Mouse (Mus musculus) Patski (cell line): ENCODE data around the gene Plaur. TPM values are rescaled to one million over a fixed set of nuclear protein-coding genes. Genes with fewer than 3 reads are reported as not detected.
"Not testable (repeated sequence)": the region's sequence is repeated elsewhere in the genome, so short reads cannot be mapped to it uniquely, and the experiment has no call there.

Source experiments
- ATAC-seq: fragments of 100-300 bp; one replicate; pipeline ENCODE4 v1.8.0; 2021
- CTCF ChIA-PET: fragments of 350-600 bp; sonication (Branson Sonifier 250); formaldehyde crosslinking; loops from one replicate; lab custom pipeline; 2022; ENCODE audit warnings: inconsistent platforms; lab: Charles Lee
- POLR2A ChIA-PET: fragments of 350-600 bp; sonication (Branson Sonifier 250); formaldehyde crosslinking; loops from one replicate; lab custom pipeline; 2022; ENCODE audit warnings: antibody characterized with exemption, inconsistent platforms; lab: Charles Lee
- DNase-seq: peaks from one replicate; pipeline ENCODE4 v3.0.0-alpha.2; 2011; ENCODE audit warnings: low read depth, low spot score
- H3K27me3 ChIP-seq: fragments of 371-371 bp; one replicate; pipeline ENCODE4 v1.5.1; 2021
- CTCF ChIP-seq: fragments of 100-300 bp; IDR thresholded peaks from one replicate; pipeline ENCODE4 v1.5.1; 2021
- in situ Hi-C: fragments of 300-500 bp; cut with MboI; formaldehyde crosslinking; loops from 3 replicates; pipeline ENCODE4 v1.11.1; 2018; ENCODE audit warnings: low pct_unique_long_range_greater_than_20kb, mixed read lengths
- polyA plus RNA-seq: library from polyadenylated mRNA; unstranded; gene quantifications from one replicate; pipeline ENCODE4 v1.2.3, GENCODE M21; 2021

The Plaur gene
- polyA plus RNA-seq, 1 experiment from 2014 or later = 87.9 TPM

DNA sequence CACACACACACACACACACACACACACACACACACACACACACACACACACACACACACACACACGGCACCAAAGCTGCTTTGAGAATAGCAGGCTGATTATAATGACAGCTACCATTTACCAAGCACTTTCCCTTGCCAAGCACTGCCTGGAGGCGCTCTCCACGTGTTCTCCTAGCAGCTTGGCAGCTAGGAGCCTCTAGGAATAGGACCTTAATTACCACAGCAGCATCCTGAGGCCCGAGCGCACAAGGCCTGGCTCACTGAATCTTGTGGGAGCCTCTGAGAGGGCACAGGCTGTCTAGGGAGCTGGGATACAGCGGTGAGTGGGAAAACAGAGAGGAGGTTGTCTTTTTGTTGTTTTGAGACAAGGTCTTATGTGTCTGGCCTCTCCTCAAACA is 55.4 kb downstream of the Plaur start:
- H3K27me3 ChIP-seq = no peaks in the 10 kb centered on the region
- no peak for TF ChIP-seq CTCF
- ATAC-seq (no peak), DNase-seq (no peak)
- in situ Hi-C loops = no loop called here
- POLR2A ChIA-PET = interaction anchor here (1.9 kb wide), 1 partner anchor 10 kb away, joined by 8 read pairs; the partner anchor contains the start of gene Zfp428
- CTCF ChIA-PET = interaction anchor here (1.5 to 1.8 kb wide), 2 partner anchors 9 to 44 kb away, joined by 5 to 7 read pairs; no protein-coding TSS in a partner anchor

DNA sequence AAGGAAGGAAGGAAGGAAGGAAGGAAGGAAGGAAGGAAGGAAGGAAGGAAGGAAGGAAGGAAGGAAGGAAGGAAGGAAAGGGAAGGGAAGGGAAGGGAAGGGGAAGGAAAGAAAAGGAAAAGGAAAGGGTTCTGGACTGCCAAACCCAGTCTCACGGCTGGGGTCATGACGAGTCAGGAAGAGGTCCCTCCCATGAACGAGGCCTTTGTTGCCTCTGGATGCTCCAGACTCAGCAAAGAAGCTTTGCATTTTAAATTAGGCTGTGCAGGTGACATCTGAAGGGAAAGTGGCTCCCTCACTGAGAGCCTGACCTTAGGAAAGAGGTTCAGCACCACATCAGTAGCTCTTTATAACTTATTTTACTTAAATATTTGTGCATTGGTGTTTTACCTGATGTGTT is 56.8 kb downstream of the Plaur start:
- TF ChIP-seq CTCF = no peak
- CTCF ChIA-PET = no interaction called here

DNA sequence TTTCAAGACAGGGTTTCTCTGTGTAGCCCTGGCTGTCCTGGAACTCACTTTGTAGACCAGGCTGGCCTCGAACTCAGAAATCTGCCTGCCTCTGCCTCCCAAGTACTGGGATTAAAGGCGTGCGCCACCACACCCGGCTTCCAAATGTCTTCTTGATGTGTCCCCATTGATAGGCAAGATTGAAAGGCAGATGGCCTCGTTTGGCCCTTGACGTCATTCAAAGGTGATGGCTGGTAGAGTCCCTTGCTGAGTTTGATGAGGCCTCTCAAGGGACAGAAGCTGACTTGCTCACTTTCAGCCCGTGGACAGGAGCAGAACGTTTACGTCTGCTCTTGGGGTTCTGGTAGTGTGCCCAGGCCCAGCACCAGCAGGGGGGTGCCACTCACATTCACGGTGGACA is 57.8 kb downstream of the Plaur start:
- ATAC-seq, DNase-seq, in situ Hi-C loops, CTCF ChIA-PET, H3K27me3 ChIP-seq, POLR2A ChIA-PET: not testable (repeated sequence)

More for the DNA sequence above, 56.8 kb downstream of the Plaur start:
- no peak for DNase-seq
- H3K27me3 ChIP-seq = no peaks in the 10 kb centered on the region
- POLR2A ChIA-PET = interaction anchor here (0.7 to 1.9 kb wide), 2 partner anchors 12 to 13 kb away, joined by 3 to 8 read pairs; partner anchors contain the start of gene Zfp428
- in situ Hi-C loops = no loop called here
- no peak for ATAC-seq

DNA sequence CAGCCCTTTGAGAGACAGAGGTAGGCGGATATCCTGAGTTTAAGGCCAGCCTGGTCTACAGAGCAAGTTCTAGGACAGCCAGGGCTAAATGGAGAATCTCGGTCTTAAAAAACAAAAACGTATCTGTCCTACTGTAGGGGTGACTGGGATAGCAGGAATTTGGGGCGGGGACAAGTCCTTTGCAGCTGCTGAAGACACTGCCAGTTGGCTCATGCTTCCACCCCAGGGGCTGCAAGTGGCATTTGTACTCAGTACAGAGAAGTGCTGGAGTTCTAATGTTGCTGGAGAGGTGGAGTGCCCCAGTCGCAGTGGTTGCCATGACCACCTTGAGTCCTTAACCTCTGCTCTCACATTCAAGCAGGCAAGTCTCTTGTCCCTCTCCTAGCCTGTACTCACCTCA is 60.5 kb downstream of the Plaur start:
- DNase-seq (no peak), ATAC-seq (no peak)
- in situ Hi-C loops = no loop called here
- ChIA-PET CTCF (interaction anchor here (1.0 kb wide), 1 partner anchor 9 kb away, joined by 3 read pairs; no protein-coding TSS in a partner anchor), POLR2A (interaction anchor here (1.3 kb wide), 1 partner anchor 18 kb away, joined by 3 read pairs; no protein-coding TSS in a partner anchor)
- TF ChIP-seq CTCF = no peak
- no peaks in the 10 kb centered on the region for H3K27me3 ChIP-seq

DNA sequence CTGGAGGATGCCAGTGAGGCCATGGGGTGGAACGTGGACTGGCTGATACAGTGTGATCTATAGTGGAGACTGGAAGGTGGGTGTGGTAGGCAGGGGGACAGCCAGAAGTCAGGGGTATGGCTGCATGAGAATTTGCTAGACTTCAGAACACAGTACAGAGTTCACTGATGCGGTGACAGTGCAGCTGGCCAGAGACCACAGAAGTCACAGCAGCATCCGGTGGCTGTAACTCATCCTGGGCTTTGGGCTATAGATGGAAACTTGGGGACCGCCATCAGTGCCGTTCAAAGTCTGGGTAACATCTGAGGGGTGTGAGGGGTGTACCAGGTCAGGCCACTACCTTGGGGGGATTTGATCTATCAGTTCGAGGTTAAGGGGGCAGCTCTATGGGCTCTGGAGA is 61.4 kb downstream of the Plaur start:
- DNase-seq (no peak), ATAC-seq (peak; percentile 42)
- in situ Hi-C loops = no loop called here
- CTCF ChIA-PET = interaction anchor here (1.0 kb wide), 2 partner anchors 10 to 14 kb away, joined by 3 read pairs; no protein-coding TSS in a partner anchor
- TF ChIP-seq CTCF = no peak
- POLR2A ChIA-PET = interaction anchor here (1.3 kb wide), 1 partner anchor 19 kb away, joined by 3 read pairs; no protein-coding TSS in a partner anchor
- H3K27me3 ChIP-seq = no peaks in the 10 kb centered on the region

DNA sequence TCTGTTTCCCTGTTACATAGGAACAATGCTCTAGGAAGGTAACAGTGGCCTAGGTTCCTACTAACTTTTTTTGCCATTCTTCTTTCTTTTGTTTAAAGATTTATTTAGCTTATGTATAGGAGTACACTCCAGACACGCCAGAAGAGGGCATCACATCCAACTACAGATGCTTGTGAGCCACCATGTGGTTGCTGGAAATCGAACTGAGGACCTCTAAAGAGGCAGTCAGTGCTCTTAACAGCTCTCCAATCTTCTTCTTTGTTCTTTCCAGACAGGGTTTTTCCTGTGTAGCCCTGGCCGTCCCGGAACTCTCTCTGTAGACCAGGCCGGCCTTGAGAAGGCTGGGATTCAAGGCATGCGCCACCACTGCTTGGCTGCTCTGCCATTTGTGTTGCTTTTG is 62.7 kb downstream of the Plaur start:
- in situ Hi-C loops = no loop called here
- DNase-seq (no peak), ATAC-seq (no peak)
- H3K27me3 ChIP-seq = no peaks in the 10 kb centered on the region
- ChIA-PET CTCF (interaction anchor here (0.9 to 1.1 kb wide), 5 partner anchors 13 to 118 kb away, joined by 3 to 4 read pairs (median 3); partner anchors contain the start of genes Pinlyp and Xrcc1), POLR2A (no interaction called here)
- no peak for TF ChIP-seq CTCF

Other genes starting within 250 kb of the Plaur start
- 4.2 TPM for gene Zfp109, start 224.9 kb upstream of the Plaur start, polyA plus RNA-seq
- 4.6 TPM for gene Zfp108, start 207.7 kb upstream of the Plaur start, polyA plus RNA-seq
- gene Zfp93, start 192.1 kb upstream of the Plaur start, polyA plus RNA-seq = 12.5 TPM
- 14.0 TPM for gene Zfp61, start 161.3 kb upstream of the Plaur start, polyA plus RNA-seq
- 8.8 TPM for gene Zfp94, start 145.8 kb upstream of the Plaur start, polyA plus RNA-seq
- gene Tescl, start 128.5 kb upstream of the Plaur start, polyA plus RNA-seq = not detected
- not detected for gene Lypd5, start 113.3 kb upstream of the Plaur start, polyA plus RNA-seq
- gene Kcnn4, start 92.2 kb upstream of the Plaur start, polyA plus RNA-seq = not detected
- gene Smg9, start 62.9 kb upstream of the Plaur start, polyA plus RNA-seq = 26.6 TPM
- not detected for gene Irgc1, start 10.2 kb upstream of the Plaur start, polyA plus RNA-seq
- 44.1 TPM for gene Cadm4, start 19.5 kb downstream of the Plaur start, polyA plus RNA-seq
- gene Zfp428, start 44.5 kb downstream of the Plaur start, polyA plus RNA-seq = 32.4 TPM
- gene AC161166.1, start 50.0 kb downstream of the Plaur start, polyA plus RNA-seq = 0.21 TPM
- gene Irgq, start 68.2 kb downstream of the Plaur start, polyA plus RNA-seq = 28.8 TPM
- 0.26 TPM for gene Pinlyp, start 83.6 kb downstream of the Plaur start, polyA plus RNA-seq
- gene Xrcc1, start 83.8 kb downstream of the Plaur start, polyA plus RNA-seq = 60.3 TPM
- gene Ethe1, start 125.1 kb downstream of the Plaur start, polyA plus RNA-seq = 74.5 TPM
- not detected for gene Zfp575, start 125.2 kb downstream of the Plaur start, polyA plus RNA-seq
- gene Phldb3, start 148.3 kb downstream of the Plaur start, polyA plus RNA-seq = 2.7 TPM
- not detected for gene Lypd3, start 174.1 kb downstream of the Plaur start, polyA plus RNA-seq
- gene Tex101, start 214.2 kb downstream of the Plaur start, polyA plus RNA-seq = not detected
- not detected for gene BC049730, start 246.8 kb downstream of the Plaur start, polyA plus RNA-seq